Mouse (Mus musculus): ENCODE measurements at regions not wholly inside any gene's neighbourhood (a gene's known extent, or its start where the extent isn't known, plus 50 kb on each side); places are given as distances from the start of the nearest gene placed in this dataset.

- H3K9ac ChIP-seq (ENCODE audit: low read depth, low read length) = no peak overlapping the region
These were observed 90.4 kb downstream of the Tmx1 start for GRCm38 (mm10) chr12:70543299-70543698.

GRCm38 (mm10) chr12:70544326-70544725, 91.4 kb downstream of the Tmx1 start:
- WGBS (ENCODE audit: insufficient replicate concordance) = 41% methylated on average over 12 of the region's 12 CpGs
- H3K4me2 ChIP-seq (ENCODE audit: low read depth, low read length) = no peak overlapping the region
- H3K4me1 ChIP-seq (ENCODE audit: control insufficient read depth, low read depth, low read length) = no peaks in the 10 kb centered on the region
- no peak overlapping the region for H3K9ac ChIP-seq (ENCODE audit: low read depth, low read length)
- no peaks in the 10 kb centered on the region for H3K9me3 ChIP-seq (replicated peaks; ENCODE audit: control insufficient read depth, low read length)
- H3K27ac ChIP-seq (ENCODE audit: low read length) = no peak overlapping the region
- H3K36me3 ChIP-seq (ENCODE audit: control insufficient read depth, insufficient read depth) = no peaks in the 10 kb centered on the region
- H3K27me3 ChIP-seq (ENCODE audit: control insufficient read depth, insufficient read depth, low read depth, low read length) = no peaks in the 10 kb centered on the region
- ATAC-seq (ENCODE audit: low read depth) = no peak
- no peak overlapping the region for H3K4me3 ChIP-seq (ENCODE audit: low read depth, low read length)

More at GRCm38 (mm10) chr12:70543299-70543698, 90.4 kb downstream of the Tmx1 start:
- no peak overlapping the region for H3K27ac ChIP-seq (ENCODE audit: low read length)
- H3K9me3 ChIP-seq (replicated peaks; ENCODE audit: control insufficient read depth, low read length) = no peaks in the 10 kb centered on the region
- WGBS (ENCODE audit: insufficient replicate concordance) = 54% methylated on average over 5 of the region's 5 CpGs
- H3K4me1 ChIP-seq (ENCODE audit: control insufficient read depth, low read depth, low read length) = no peaks in the 10 kb centered on the region
- H3K27me3 ChIP-seq (ENCODE audit: control insufficient read depth, insufficient read depth, low read depth, low read length) = no peaks in the 10 kb centered on the region
- no peak for ATAC-seq (ENCODE audit: low read depth)
- no peaks in the 10 kb centered on the region for H3K36me3 ChIP-seq (ENCODE audit: control insufficient read depth, insufficient read depth)
- no peak overlapping the region for H3K4me2 ChIP-seq (ENCODE audit: low read depth, low read length)
- H3K4me3 ChIP-seq (ENCODE audit: low read depth, low read length) = no peak overlapping the region

- no peak overlapping the region for H3K4me3 ChIP-seq (ENCODE audit: low read depth, low read length)
- WGBS (ENCODE audit: insufficient replicate concordance) = 42% methylated on average over 7 of the region's 7 CpGs
- no peaks in the 10 kb centered on the region for H3K27me3 ChIP-seq (ENCODE audit: control insufficient read depth, insufficient read depth, low read depth, low read length)
- no peaks in the 10 kb centered on the region for H3K36me3 ChIP-seq (ENCODE audit: control insufficient read depth, insufficient read depth)
- H3K9ac ChIP-seq (ENCODE audit: low read depth, low read length) = no peak overlapping the region
- H3K4me2 ChIP-seq (ENCODE audit: low read depth, low read length) = no peak overlapping the region
- ATAC-seq (ENCODE audit: low read depth) = no peak
- no peaks in the 10 kb centered on the region for H3K4me1 ChIP-seq (ENCODE audit: control insufficient read depth, low read depth, low read length)
- no peak overlapping the region for H3K27ac ChIP-seq (ENCODE audit: low read length)
- no peaks in the 10 kb centered on the region for H3K9me3 ChIP-seq (replicated peaks; ENCODE audit: control insufficient read depth, low read length)
These were observed 92.1 kb downstream of the Tmx1 start for GRCm38 (mm10) chr12:70544850-70545510.

GRCm38 (mm10) chr12:70547199-70547598, 94.3 kb downstream of the Tmx1 start:
- no peaks in the 10 kb centered on the region for H3K36me3 ChIP-seq (ENCODE audit: control insufficient read depth, insufficient read depth)
- ATAC-seq (ENCODE audit: low read depth) = no peak
- no peaks in the 10 kb centered on the region for H3K4me1 ChIP-seq (ENCODE audit: control insufficient read depth, low read depth, low read length)
- no peaks in the 10 kb centered on the region for H3K27me3 ChIP-seq (ENCODE audit: control insufficient read depth, insufficient read depth, low read depth, low read length)
- no peak overlapping the region for H3K4me3 ChIP-seq (ENCODE audit: low read depth, low read length)
- 51% methylated on average over 6 of the region's 6 CpGs for WGBS (ENCODE audit: insufficient replicate concordance)
- no peak overlapping the region for H3K9ac ChIP-seq (ENCODE audit: low read depth, low read length)
- H3K9me3 ChIP-seq (replicated peaks; ENCODE audit: control insufficient read depth, low read length) = no peaks in the 10 kb centered on the region; the same call in 1 of the 2 replicates
- H3K4me2 ChIP-seq (ENCODE audit: low read depth, low read length) = no peak overlapping the region
- H3K27ac ChIP-seq (ENCODE audit: low read length) = no peak overlapping the region

- Histone ChIP-seq H3K9ac (ENCODE audit: low read depth, low read length) (no peak overlapping the region), H3K9me3 (replicated peaks; ENCODE audit: control insufficient read depth, low read length) (no peaks in the 10 kb centered on the region; the same call in 1 of the 2 replicates), H3K4me2 (ENCODE audit: low read depth, low read length) (no peak overlapping the region), H3K27me3 (ENCODE audit: control insufficient read depth, insufficient read depth, low read depth, low read length) (no peaks in the 10 kb centered on the region), H3K36me3 (ENCODE audit: control insufficient read depth, insufficient read depth) (no peaks in the 10 kb centered on the region), H3K4me1 (ENCODE audit: control insufficient read depth, low read depth, low read length) (no peaks in the 10 kb centered on the region), H3K27ac (ENCODE audit: low read length) (no peak overlapping the region), H3K4me3 (ENCODE audit: low read depth, low read length) (no peak overlapping the region)
- WGBS (ENCODE audit: insufficient replicate concordance) = 72% methylated on average over 9 of the region's 9 CpGs
- no peak for ATAC-seq (ENCODE audit: low read depth)
These were observed 96.4 kb downstream of the Tmx1 start for GRCm38 (mm10) chr12:70549296-70549695.

GRCm38 (mm10) chr12:70553866-70554265, 101.0 kb downstream of the Tmx1 start:
- ATAC-seq (ENCODE audit: low read depth) = no peak
- no peak overlapping the region for H3K4me3 ChIP-seq (ENCODE audit: low read depth, low read length)
- H3K9me3 ChIP-seq (replicated peaks; ENCODE audit: control insufficient read depth, low read length) = no peaks in the 10 kb centered on the region; the same call in 1 of the 2 replicates
- no peaks in the 10 kb centered on the region for H3K36me3 ChIP-seq (ENCODE audit: control insufficient read depth, insufficient read depth)
- no peak overlapping the region for H3K9ac ChIP-seq (ENCODE audit: low read depth, low read length)
- no peak overlapping the region for H3K27ac ChIP-seq (ENCODE audit: low read length)
- 47% methylated on average over 6 of the region's 6 CpGs for WGBS (ENCODE audit: insufficient replicate concordance)
- no peaks in the 10 kb centered on the region for H3K4me1 ChIP-seq (ENCODE audit: control insufficient read depth, low read depth, low read length)
- no peak overlapping the region for H3K4me2 ChIP-seq (ENCODE audit: low read depth, low read length)
- no peaks in the 10 kb centered on the region for H3K27me3 ChIP-seq (ENCODE audit: control insufficient read depth, insufficient read depth, low read depth, low read length)

- Histone ChIP-seq H3K9me3 (replicated peaks; ENCODE audit: control insufficient read depth, low read length) (no peaks in the 10 kb centered on the region; the same call in 1 of the 2 replicates), H3K36me3 (ENCODE audit: control insufficient read depth, insufficient read depth) (no peaks in the 10 kb centered on the region), H3K27me3 (ENCODE audit: control insufficient read depth, insufficient read depth, low read depth, low read length) (no peaks in the 10 kb centered on the region), H3K27ac (ENCODE audit: low read length) (no peak overlapping the region), H3K9ac (ENCODE audit: low read depth, low read length) (no peak overlapping the region), H3K4me2 (ENCODE audit: low read depth, low read length) (no peak overlapping the region), H3K4me3 (ENCODE audit: low read depth, low read length) (no peak overlapping the region), H3K4me1 (ENCODE audit: control insufficient read depth, low read depth, low read length) (no peaks in the 10 kb centered on the region)
- ATAC-seq (ENCODE audit: low read depth) = no peak
- WGBS (ENCODE audit: insufficient replicate concordance) = 52% methylated on average over 7 of the region's 7 CpGs
These were observed 101.7 kb downstream of the Tmx1 start for GRCm38 (mm10) chr12:70554586-70554985.

- Histone ChIP-seq H3K27me3 (ENCODE audit: control insufficient read depth, insufficient read depth, low read depth, low read length) (no peaks in the 10 kb centered on the region), H3K9me3 (replicated peaks; ENCODE audit: control insufficient read depth, low read length) (no peaks in the 10 kb centered on the region; the same call in 1 of the 2 replicates), H3K27ac (ENCODE audit: low read length) (no peak overlapping the region), H3K4me2 (ENCODE audit: low read depth, low read length) (no peak overlapping the region), H3K4me1 (ENCODE audit: control insufficient read depth, low read depth, low read length) (no peaks in the 10 kb centered on the region), H3K4me3 (ENCODE audit: low read depth, low read length) (no peak overlapping the region), H3K36me3 (ENCODE audit: control insufficient read depth, insufficient read depth) (no peaks in the 10 kb centered on the region), H3K9ac (ENCODE audit: low read depth, low read length) (no peak overlapping the region)
- 23% methylated on average over 3 of the region's 3 CpGs for WGBS (ENCODE audit: insufficient replicate concordance)
- no peak for ATAC-seq (ENCODE audit: low read depth)
These were observed 102.8 kb downstream of the Tmx1 start for GRCm38 (mm10) chr12:70555723-70556122.

GRCm38 (mm10) chr12:70556820-70557219, 103.9 kb downstream of the Tmx1 start:
- ATAC-seq (ENCODE audit: low read depth) = no peak
- no peak overlapping the region for H3K9ac ChIP-seq (ENCODE audit: low read depth, low read length)
- no peak overlapping the region for H3K27ac ChIP-seq (ENCODE audit: low read length)
- WGBS (ENCODE audit: insufficient replicate concordance) = 68% methylated on average over 6 of the region's 6 CpGs
- H3K36me3 ChIP-seq (ENCODE audit: control insufficient read depth, insufficient read depth) = no peaks in the 10 kb centered on the region
- no peaks in the 10 kb centered on the region for H3K4me1 ChIP-seq (ENCODE audit: control insufficient read depth, low read depth, low read length)
- H3K4me3 ChIP-seq (ENCODE audit: low read depth, low read length) = no peak overlapping the region
- no peaks in the 10 kb centered on the region for H3K27me3 ChIP-seq (ENCODE audit: control insufficient read depth, insufficient read depth, low read depth, low read length)
- no peaks in the 10 kb centered on the region for H3K9me3 ChIP-seq (replicated peaks; ENCODE audit: control insufficient read depth, low read length)
- H3K4me2 ChIP-seq (ENCODE audit: low read depth, low read length) = no peak overlapping the region

All from liver, embryonic 16.5 days (tissue).